Mouse (Mus musculus): ENCODE results near the gene Cdh13.

Gene Cdh13

GRCm38 (mm10) chr8:118601376-118601775 lies 317.8 kb downstream of the Cdh13 start:
- no peak for DNase-seq

- no peak for DNase-seq
These were observed 318.5 kb downstream of the Cdh13 start for GRCm38 (mm10) chr8:118602074-118602473.

GRCm38 (mm10) chr8:118611551-118611950 lies 328.0 kb downstream of the Cdh13 start:
- DNase-seq: no peak

DNA sequence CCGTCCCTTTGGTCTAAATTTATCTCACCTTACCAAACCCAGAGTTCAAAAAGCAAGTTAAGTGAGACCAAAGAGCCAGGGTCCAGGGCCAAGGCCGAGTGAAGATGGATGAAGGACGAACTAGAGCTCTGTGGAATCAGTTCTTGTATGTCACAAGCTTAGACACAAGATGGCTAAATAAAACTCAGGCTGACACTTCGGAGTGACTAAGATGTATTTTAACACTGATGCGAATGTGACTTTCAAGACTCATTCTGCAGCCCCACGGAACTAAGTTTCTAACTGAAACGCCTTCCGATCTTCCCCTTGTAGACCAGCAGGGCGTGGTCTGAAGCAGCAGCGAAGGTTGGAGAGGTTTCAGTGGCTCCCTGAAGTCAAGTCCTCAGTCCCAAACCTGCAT lies 334.7 kb downstream of the Cdh13 start:
- no peak for DNase-seq

- no peak for DNase-seq
These were observed 342.9 kb downstream of the Cdh13 start for GRCm38 (mm10) chr8:118626425-118626824.

- no peak for DNase-seq
These were observed 344.2 kb downstream of the Cdh13 start for GRCm38 (mm10) chr8:118627737-118628136.

DNA sequence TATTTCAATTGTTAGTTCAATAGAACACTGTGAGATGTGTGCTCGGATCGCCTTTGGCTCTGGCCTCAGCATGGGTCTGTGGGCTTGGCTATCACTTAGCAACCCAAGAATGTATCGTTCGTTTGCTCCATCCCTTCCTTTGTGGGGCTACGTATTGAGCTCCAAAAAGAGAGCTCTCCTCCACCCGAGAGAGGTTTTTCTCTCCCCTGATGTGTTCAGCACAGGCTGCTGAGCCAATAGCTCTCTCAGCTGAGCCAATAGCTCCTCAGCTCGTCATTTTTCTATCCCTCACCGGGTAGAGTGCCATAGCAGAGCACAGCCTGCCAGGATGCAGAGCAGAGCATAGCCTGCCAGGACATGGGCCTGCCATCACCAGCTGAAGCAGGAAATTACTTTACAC lies 345.2 kb downstream of the Cdh13 start:
- no peak for DNase-seq

- no peak for DNase-seq
These were observed 351.9 kb downstream of the Cdh13 start for GRCm38 (mm10) chr8:118635296-118636060.

DNA sequence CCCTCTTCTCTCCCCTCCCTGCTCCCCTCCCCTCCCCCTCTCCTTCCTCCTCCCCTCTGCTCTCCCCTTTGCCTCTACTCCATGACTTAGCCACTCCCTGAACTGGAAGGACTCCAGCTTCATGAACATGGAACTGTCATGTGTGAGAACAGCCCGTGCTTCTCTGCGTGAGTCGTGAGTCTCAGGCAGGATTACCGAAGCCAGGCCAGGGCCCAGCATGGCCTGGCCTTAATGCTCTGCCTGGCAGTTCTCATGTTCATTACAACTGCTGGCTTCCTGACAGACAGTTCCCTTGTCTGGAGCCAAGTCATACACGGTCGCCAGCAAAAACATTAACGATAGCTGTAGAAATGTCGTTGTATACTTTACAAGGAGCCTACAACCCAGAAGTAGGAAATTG lies 356.1 kb downstream of the Cdh13 start:
- no peak for DNase-seq

GRCm38 (mm10) chr8:118641799-118642198 lies 358.3 kb downstream of the Cdh13 start:
- DNase-seq: no peak

DNA sequence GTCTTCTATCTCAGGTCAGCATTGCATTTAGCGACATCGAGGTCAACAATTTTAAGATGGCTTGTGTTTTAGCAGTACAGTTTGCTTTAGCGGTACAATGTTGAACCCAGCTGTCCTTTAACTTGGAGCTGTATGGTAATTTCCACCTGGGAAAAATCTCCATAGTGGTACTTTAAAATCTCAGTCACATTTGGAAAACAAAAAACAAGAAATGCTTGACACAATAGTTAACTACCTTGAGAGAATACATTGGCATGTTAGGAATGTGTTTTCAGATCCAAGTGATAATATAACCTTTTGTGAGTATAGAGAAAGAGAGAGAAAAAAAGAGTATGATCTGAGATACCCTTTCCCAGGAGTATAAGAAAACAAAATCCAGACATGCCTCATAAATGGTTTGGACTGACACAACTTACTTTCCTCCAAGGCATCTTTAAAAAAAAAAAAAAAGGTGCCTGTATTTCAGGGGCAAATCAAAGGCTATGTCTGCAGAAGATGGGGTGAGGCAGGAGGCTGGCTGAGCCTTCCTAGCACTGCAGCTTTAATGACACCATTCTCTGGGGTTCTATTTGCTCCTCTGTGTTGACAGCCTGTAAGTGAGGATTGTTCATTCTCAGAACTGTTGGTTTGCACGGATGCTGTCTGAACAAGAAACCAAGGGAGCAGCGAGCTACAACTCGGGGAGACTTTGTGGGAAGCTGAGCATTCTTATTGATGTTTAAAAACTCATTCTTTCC lies 365.4 kb downstream of the Cdh13 start:
- no peak for DNase-seq

DNA sequence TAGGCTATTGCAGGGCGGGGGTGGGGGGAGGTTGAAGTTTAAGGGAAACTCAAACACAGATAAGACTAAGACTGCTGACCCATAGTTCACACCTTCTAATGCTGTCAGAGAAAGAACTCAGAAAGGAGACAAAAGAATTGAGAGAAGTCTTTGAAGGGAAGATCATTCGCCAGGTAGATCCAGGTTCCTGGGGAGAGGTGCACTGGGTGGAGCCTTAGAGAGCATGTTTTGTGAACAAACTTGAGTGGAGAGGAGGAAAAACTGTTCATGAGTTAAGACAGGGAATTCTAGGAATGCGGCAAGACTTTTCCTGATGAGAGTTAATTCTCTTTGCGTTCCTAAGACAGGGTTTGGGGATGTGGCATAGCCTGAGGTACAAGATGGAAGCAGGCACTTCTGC lies 366.4 kb downstream of the Cdh13 start:
- no peak for DNase-seq

- DNase-seq: no peak
These were observed 378.7 kb downstream of the Cdh13 start for GRCm38 (mm10) chr8:118662001-118662829.

DNA sequence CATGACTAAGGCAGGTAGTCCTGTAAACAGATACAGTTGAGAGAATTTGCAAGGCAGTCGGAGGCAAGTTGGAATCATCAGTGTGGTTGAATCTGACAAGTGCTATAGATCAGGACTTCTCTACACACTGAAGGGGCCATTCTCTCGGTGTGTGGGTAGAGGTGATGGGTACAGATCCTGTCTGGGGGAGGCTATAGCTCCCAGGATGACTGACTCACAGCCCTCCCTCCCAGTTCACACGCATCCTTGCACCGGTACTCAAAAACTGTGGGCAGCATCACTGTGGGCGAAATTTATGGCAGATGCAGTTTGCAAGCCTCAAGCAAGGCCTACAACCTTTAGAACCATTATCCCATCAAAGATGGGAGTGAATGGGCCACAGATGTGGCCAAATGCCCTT lies 381.5 kb downstream of the Cdh13 start:
- DNase-seq: no peak

- DNase-seq: no peak
These were observed 384.2 kb downstream of the Cdh13 start for GRCm38 (mm10) chr8:118667736-118668135.

- no peak for DNase-seq
These were observed 392.7 kb downstream of the Cdh13 start for GRCm38 (mm10) chr8:118676233-118676632.

DNA sequence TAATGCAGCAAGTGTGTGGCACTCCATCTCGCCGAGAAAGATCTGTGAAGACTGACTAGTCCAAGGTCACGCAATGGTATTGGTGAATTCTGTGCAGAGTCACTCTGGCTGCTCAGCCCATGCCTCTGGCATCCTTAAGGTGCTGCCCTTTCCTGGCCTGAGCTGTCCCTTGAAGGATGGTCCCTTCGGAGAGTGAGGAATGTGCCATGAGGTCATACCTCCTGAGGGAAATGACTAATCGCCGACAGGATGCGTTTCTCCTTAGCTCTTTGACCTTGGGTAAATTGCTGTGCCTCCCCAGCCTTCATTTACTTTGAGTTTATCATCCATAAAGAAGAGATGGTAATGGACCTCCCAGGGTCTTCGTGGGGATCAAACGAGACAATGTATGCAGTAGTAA lies 395.8 kb downstream of the Cdh13 start:
- peak in 1 of 2 experiments; percentile 11 for DNase-seq

- DNase-seq: no peak
These were observed 399.9 kb downstream of the Cdh13 start for GRCm38 (mm10) chr8:118683386-118683785.

GRCm38 (mm10) chr8:118685863-118686262 lies 402.3 kb downstream of the Cdh13 start:
- no peak for DNase-seq

- no peak for DNase-seq
These were observed 406.3 kb downstream of the Cdh13 start for GRCm38 (mm10) chr8:118689849-118690248.

- no peak for DNase-seq
These were observed 417.9 kb downstream of the Cdh13 start for GRCm38 (mm10) chr8:118701312-118701880.

DNA sequence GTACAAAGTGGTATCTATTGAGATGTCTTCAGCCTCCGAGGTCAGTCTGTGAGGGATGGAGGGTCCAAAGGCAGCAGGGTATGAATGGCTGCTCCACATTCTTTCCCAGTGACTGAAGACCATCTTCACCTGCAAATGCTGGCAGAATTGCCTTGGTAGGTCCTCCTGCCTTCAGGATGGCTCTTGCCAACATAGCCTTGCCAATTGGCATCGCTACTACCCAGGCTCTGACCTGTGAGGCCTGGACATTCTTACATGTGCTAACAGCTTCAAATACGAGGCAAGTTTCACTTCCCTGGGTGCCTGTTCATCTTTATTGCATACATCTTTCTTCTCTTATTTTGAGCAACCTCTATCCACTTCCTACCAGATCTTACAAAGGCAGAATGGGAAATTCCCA lies 425.8 kb downstream of the Cdh13 start:
- no peak for DNase-seq

DNA sequence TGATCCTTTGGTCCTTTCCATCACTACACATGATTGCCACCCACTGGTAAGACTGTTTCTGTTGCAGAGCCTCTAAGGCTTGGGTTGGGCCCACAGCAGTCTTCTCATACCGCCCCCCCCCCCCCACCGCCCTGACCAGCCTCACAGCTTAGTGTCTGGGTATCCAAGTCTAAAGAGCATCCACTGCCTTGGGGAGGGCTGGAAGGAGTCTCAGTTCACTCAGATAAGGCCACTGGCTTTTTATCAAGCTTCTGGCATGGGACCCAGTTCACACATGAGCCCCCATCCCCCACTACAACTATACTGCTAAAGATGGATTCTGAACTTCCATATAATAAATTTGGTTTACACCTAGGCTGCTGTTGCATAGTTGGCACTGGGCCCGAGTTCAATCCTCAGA lies 428.1 kb downstream of the Cdh13 start:
- DNase-seq: no peak

All from kidney, adult 8-10 months (tissue).